Mouse (Mus musculus) lung, embryonic 16.5 days (tissue): ENCODE measurements around the gene Kcnh1. TPM values are rescaled to one million over a fixed set of nuclear protein-coding genes. Genes with fewer than 3 reads are reported as not detected.

Experiments used
- ATAC-seq: fragments of 200-750 bp; cut with Nextera tagmentation; 2 replicates; pipeline ENCODE4 v1.8.0; 2017; ENCODE audit warnings: low read depth, mild to moderate bottlenecking, moderate library complexity
- H3K27ac ChIP-seq: fragments of 300-500 bp; sonication (generic); 2 replicates; pipeline ENCODE4 v1.5.1; 2014; ENCODE audit warnings: mild to moderate bottlenecking, control low read depth, low read length
- H3K27me3 ChIP-seq: fragments of 300-500 bp; sonication (generic); 2 replicates; pipeline ENCODE4 v1.6.1; 2014; ENCODE audit warnings: low read depth, low read length, mixed read lengths; ENCODE audit not compliant: control insufficient read depth, insufficient read depth
- H3K36me3 ChIP-seq: fragments of 300-500 bp; sonication (generic); 2 replicates; pipeline ENCODE4 v1.6.1; 2014; ENCODE audit warnings: low read length; ENCODE audit not compliant: control insufficient read depth, insufficient read depth
- H3K4me1 ChIP-seq: fragments of 300-500 bp; sonication (generic); replicated peaks from 2 replicates; pipeline ENCODE4 v1.6.1; 2014; ENCODE audit warnings: low read length, mixed read lengths; ENCODE audit not compliant: control insufficient read depth, insufficient read depth
- H3K4me2 ChIP-seq: fragments of 300-500 bp; sonication (generic); 2 replicates; pipeline ENCODE4 v1.6.1; 2014; ENCODE audit warnings: low read depth, low read length, control low read depth
- H3K4me3 ChIP-seq: fragments of 300-500 bp; sonication (generic); 2 replicates; pipeline ENCODE4 v1.5.1; 2014; ENCODE audit warnings: mild to moderate bottlenecking, low read length, control low read depth
- H3K9ac ChIP-seq: fragments of 300-500 bp; sonication (generic); 2 replicates; pipeline ENCODE4 v1.6.1; 2014; ENCODE audit warnings: low read length, control low read depth
- H3K9me3 ChIP-seq: fragments of 300-500 bp; sonication (generic); 2 replicates; pipeline ENCODE4 v1.6.1; 2016; ENCODE audit warnings: low read length; ENCODE audit not compliant: control insufficient read depth
- WGBS: fragments of 180-500 bp; shearing (Covaris S2); extraction: QIAGEN DNeasy Blood & Tissue Kit; methylation state at CpG from one replicate; pipeline ENCODE4 v1.1.7; 2014; 5-methylcytosine and 5-hydroxymethylcytosine counted together
- polyA plus RNA-seq: library from polyadenylated mRNA; unstranded; fragments of >200 nt; fragmentation: Nextera tagmentation; extraction: Ambion mirVana; gene quantifications from 2 replicates; pipeline ENCODE4 v1.2.1, GENCODE M21; 2015

Gene Kcnh1
- polyA plus RNA-seq, 1 experiment from 2014 or later, result 0.97 TPM

DNA sequence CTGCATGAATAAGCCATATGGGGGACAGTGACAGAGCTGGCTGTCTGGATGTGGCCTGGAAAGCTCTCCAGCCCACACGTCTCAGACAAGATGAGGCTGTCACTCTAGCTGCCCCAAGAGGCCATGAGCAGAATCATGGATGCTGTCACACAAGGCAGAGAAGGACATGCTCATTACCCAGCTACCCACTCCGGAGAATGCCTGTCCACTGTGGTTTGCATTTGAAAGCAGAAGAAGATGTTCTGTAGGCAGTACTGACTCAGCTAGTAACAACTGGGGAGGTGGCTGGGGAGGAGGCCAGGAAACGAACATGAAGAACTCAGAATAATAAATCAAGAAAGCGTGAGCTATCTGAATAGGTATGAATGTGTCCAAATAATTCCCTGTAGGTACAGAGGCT, 364.9 kb downstream of the Kcnh1 start:
- H3K9me3 ChIP-seq, result no peaks in the 10 kb centered on the region
- no peak overlapping the region for H3K27ac ChIP-seq
- H3K36me3 ChIP-seq, result no peaks in the 10 kb centered on the region
- no peaks in the 10 kb centered on the region for H3K4me1 ChIP-seq
- H3K4me2 ChIP-seq, result no peak overlapping the region
- ATAC-seq, result no peak
- H3K27me3 ChIP-seq, result no peaks in the 10 kb centered on the region
- no peak overlapping the region for H3K9ac ChIP-seq
- no peak overlapping the region for H3K4me3 ChIP-seq
- WGBS, result 69% methylated on average over 4 of the region's 4 CpGs

DNA sequence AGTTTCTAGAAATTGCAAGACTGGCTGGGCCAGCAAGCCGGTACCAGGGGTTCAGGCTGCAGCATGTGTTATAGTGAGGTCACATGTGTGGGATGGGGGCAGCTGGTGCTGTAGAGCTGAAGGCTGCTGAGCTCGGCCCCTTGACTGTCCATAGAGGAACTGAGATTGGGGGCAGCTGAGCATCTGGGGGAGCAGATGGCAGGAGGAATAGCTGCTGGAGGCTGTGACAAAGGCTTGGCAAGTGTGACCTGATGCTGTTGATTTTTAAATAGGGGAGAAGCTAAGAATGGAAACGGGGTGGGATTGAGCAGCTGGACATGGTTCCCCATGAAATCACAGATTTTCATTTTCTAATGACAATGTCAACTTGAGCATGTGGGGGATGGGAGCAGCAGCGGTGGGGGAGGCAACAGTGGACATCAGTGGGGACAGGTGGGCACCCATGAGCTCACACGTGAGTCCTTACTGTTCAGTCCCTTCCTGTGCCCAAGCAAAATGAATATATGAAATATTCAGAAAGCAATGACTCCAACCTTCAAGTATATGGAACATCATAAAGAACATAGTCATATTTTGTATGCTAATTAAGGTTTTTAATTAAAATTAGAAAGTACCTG, 367.5 kb downstream of the Kcnh1 start:
- no peak overlapping the region for H3K4me2 ChIP-seq
- ATAC-seq, result no peak
- H3K4me3 ChIP-seq, result no peak overlapping the region
- H3K27ac ChIP-seq, result no peak overlapping the region
- WGBS, result 75% methylated on average over 5 of the region's 5 CpGs
- H3K9ac ChIP-seq, result no peak overlapping the region
- no peaks in the 10 kb centered on the region for H3K27me3 ChIP-seq
- H3K36me3 ChIP-seq, result no peaks in the 10 kb centered on the region
- no peaks in the 10 kb centered on the region for H3K9me3 ChIP-seq
- H3K4me1 ChIP-seq, result no peaks in the 10 kb centered on the region

DNA sequence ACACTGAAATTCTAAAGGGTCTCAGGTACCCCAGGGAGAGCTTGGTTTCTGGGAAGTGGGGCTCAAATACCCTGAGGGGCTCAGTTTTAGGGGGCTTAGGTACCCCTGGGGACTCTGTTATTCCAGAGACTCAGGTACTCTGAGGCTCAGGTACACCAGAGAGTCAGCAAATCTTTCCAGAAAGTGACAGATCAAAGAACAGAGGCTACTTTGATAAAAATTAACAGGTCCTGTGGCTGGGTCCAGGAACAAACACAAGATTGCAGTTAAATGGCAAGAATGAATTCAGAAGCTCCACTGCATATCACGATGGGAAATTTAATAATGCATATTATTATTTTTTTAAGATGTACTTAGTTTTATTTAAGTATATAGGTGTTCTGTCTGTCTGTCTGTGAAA, 368.8 kb downstream of the Kcnh1 start:
- no peak overlapping the region for H3K27ac ChIP-seq
- no peaks in the 10 kb centered on the region for H3K36me3 ChIP-seq
- no peak overlapping the region for H3K9ac ChIP-seq
- ATAC-seq, result no peak
- H3K9me3 ChIP-seq, result no peaks in the 10 kb centered on the region
- H3K4me1 ChIP-seq, result no peaks in the 10 kb centered on the region
- H3K4me2 ChIP-seq, result no peak overlapping the region
- no peaks in the 10 kb centered on the region for H3K27me3 ChIP-seq
- WGBS, result 86% methylated on average over 1 of the region's 1 CpGs
- H3K4me3 ChIP-seq, result no peak overlapping the region

Other genes with a start within 250 kb of the Kcnh1 start
- 2.9 and 3.8 TPM in 2 replicates for gene Rd3, start 213.4 kb upstream of the Kcnh1 start, polyA plus RNA-seq
- 21.9 and 23.4 TPM in 2 replicates for gene Traf5, start 98.2 kb upstream of the Kcnh1 start, polyA plus RNA-seq
- gene Rcor3, start 52.7 kb upstream of the Kcnh1 start, polyA plus RNA-seq, result 29.2 and 30.3 TPM in 2 replicates